Mouse (Mus musculus): ENCODE measurements around the gene Spdl1.

GRCm38 (mm10) chr11:34762125-34762524 lies 71.3 kb downstream of the Spdl1 start:
- TF ChIP-seq POLR2A (IDR thresholded peaks at IDR 0.05; ENCODE audit: extremely low read depth, insufficient read depth, low read length) (no peak), CTCF (IDR thresholded peaks at IDR 0.05; ENCODE audit: low read depth, low read length) (no peak)
